Mouse (Mus musculus): ENCODE data around the gene Hk1.

Gene Hk1

DNA sequence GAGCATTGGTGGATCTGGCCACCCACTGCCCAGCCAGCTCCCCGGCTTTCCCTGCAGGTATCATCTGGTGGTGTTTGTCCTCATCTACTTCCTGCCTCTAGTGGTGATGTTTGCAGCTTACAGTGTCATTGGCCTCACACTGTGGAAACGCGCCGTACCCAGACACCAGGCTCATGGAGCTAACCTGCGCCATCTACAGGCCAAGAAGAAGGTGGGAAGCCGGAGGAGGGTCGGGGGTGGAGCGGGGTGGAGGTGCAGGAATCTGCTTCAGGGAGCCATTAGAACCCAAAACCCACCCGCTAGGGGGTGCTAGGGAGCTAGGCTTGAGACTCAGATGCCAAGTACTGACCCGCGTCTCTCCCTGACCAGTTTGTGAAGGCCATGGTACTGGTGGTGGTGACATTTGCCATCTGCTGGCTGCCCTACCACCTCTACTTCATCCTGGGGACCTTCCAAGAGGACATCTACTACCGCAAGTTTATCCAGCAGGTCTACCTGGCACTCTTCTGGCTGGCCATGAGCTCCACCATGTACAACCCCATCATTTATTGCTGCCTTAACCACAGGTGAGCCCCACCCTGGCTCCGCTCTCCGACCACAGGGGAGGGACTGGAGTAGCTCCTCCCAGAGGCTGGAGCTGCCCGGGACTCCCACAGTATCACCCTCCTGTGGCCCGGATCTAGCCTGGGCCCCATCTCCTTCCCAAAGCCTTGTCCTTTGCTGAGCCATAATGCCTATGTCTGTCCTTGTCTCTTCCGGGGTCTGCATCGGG lies 118.4 kb downstream of the Hk1 start:
- peak; percentile 63 for DNase-seq

DNA sequence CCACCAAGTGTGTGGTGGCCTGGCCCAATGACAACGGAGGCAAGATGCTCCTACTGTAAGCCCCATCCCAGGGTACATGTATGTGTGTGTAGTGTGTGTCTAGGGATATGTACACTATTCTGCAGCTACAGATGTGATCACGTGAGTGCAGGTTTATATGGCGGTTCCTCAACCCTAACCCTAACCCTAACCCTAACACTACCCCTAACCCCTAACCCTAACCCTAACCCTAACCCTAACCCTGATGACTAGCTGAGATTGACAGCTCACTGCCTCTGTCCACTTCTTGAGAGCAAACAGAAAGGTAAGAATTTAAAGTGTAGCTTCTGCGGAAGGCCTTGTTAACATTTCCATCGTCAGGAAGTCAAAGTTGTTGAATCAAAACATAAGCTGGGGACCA lies 121.4 kb downstream of the Hk1 start:
- DNase-seq = no peak

DNA sequence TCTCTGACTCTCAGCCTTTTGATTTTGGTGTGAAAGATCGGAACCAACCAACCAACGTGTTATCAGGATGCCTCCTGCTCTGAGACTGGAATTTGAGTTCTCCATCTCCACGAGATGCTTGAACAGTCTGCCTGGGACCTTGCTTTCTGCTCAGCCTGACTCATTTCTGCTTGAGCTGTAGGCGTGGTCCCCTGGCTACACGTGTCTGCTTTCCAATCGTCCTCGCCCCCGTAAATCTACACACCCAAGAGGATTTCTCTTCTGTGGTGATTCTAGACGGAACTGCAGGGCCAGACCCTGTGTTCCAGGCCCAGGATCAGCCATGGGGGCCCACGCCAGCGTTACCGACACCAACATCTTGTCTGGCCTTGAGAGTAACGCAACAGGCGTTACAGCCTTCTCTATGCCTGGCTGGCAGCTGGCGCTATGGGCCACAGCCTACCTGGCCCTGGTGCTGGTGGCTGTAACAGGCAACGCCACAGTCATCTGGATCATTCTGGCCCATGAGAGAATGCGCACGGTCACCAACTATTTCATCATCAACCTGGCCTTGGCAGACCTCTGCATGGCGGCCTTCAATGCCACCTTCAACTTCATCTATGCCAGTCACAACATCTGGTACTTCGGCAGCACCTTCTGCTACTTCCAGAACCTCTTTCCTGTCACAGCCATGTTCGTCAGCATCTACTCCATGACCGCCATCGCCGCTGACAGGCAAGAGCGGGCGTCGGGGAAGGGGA lies 127.0 kb downstream of the Hk1 start:
- no peak for DNase-seq

DNA sequence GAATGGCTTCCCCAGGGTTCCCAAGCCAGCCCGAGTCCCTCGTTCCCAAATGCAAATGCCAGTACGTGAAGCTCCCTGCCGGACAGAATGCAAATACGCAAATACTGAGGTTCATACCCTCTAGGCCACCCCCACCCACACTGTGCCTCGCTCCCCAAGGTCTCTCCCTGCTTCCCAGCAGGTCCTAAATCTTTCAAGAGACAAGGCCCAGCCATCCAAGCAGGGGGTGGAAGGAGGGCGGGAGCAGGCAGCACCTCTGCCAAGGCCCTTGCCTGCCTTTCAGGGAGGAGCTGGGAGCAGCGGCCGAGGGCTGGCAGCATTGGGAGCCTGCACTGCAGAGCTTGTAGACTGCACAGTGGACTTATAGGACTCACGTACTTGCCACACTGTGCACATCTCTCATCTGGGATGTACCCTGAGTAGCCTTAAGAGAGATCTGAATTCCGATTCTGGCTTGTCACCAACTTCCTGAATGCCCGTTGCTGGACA lies 127.7 kb downstream of the Hk1 start, which contains the start of gene Tacr2:
Tacr2 (plus strand) TSS at position 439 of the 489 bp plus-strand sequence.
- DNase-seq = no peak

DNA sequence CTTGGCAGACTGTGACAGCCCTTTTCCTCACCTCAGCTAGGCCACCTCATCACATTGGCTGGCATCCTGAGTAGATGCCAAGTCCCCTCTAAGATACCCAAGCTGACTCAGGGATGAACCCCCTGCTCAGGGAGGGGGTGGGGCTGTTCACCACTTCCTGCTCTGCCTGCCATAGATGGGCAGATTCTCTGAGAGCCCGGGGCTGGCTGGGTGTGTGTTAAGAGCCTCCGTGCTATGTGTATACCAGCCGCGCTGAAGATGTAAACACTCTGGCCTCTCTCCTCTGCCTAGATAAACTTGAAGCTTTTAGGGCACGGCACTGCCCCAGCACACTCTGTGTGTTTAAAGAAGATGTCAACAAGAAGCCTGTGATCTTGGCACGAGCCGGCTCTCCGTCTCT lies 131.9 kb downstream of the Hk1 start:
- no peak for DNase-seq

DNA sequence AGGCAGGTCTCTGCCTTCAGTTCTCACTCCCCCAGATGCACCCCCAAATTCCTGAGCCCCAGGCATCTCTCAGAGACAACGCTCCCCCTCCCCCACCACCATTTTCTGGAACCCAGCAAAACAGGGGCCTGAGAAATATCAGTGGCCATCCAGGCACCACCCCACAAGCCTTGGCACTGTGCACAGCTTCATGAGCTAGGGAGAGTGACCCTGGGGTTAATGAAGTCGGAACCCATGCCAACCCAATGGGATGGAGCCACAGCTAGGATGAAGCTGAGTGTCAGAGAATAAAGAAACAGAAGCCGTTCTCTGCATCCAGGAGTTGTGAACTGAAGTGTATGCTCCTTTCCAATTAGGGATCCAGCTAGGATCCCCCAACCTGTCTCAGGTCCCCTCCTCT lies 132.6 kb downstream of the Hk1 start:
- no peak for DNase-seq

DNA sequence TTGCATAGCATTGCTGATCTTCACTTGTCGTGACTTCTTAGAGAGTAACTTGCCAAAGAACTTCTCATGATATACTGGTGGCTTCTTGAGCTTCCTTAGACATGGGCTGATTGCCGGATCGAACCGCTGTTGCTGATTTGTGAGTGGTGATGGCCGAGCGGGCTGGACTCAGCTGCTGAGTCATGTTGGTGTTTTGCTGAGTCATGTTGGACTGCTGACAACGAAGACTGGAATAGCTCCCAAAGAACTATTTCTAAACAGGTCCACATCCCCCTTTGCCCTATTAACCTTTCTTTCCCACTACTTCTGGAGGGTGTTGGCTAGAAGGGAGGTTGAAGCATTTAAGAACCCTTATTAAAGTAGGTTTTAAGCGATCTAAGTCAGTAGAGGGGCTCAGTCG lies 135.6 kb downstream of the Hk1 start:
- no peak for DNase-seq

DNA sequence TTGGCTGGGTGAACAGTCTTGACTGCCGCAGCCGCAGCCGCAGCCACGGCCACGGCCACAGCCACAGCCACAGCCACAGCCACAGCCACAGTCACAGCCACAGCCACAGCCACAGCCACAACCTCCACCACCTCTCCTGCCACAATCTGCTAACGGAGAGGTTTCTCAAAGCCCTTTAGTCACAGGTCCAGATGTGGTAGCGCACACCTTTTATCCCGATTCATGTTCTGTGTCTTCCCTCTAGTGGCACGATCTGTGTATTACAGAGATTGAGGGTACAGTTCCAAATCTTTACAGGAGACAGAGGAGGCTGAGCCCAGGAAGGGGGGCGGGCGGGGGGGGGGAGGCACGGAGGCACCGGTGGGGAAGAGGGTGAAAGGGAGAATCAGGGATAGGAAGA lies 136.8 kb downstream of the Hk1 start:
- peak; percentile 43 for DNase-seq

DNA sequence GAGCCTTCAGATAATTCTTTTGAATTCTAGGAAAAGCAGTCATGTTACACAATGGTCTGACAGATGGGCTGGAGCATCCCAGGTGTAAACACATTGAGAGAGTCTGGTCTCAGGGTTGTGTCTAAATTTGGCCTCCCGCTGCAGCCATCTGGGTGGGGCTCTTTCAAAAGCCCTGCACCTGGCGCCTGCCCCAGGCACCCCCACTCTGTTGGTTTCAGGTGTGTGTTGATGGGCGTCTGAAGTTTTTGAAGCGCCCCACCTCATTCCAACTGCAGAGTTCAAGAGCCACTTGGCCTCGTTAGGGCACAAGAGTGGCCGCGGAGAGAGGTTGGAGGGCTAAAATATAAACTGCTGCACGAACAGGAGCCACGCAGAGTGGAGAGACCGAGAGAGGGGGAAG lies 137.3 kb downstream of the Hk1 start:
- DNase-seq = peak; percentile 12

DNA sequence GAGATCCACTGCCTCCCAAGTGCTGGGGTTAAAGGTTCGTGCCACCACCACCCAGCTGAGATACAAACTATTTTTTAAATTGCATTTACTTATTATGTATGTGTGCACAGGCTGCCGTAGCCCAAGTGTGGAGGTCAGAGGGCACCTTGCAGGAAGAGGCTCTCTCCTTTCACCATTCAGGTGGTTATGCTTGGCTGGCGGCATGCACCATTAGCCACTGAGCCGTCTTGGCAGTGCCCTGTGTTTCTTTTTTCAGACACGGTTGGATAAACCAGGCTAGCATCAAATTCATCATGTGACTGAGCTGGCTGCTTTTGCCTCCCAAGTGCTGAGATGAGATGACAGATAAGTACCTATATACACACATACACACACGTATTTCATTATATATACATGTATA lies 140.4 kb downstream of the Hk1 start:
- no peak for DNase-seq

DNA sequence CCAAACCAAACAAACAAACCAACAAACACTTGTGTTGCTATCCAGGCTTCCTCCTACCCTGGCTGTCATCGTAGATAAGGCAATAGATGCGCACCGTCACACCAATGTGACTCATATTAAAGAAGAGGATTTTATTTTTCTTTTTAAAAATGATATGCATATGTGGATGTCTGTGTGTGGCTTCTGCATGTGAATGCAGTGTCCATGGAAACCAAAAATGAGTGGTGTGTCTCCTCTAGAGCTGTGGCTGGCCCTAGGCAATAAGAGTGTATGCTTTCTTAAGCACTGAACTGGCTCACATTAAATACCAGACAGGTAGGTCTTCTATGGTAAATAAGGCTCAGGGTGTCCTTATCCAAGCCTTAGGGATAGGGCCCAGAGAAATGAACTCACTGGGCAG lies 141.0 kb downstream of the Hk1 start:
- DNase-seq = no peak

DNA sequence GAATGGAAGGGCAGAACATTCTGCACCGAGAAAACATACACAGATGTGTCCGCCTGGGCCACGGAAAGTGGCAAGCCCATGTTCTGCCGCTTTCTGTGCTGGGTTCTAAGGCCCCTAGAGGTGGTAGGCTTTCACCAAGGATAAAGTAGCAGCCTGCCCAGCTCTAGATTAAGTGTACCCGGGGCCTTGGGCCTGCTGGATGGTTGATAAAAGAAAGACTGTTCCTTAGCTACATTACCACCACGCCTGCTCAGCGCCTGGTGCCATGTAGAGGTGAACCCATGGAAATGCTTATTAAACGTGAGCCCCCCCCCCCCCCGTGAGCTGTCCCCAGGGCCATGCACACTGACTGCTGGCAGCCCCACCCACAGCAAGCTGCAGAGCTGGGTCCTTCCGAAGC lies 142.5 kb downstream of the Hk1 start:
- no peak for DNase-seq

DNA sequence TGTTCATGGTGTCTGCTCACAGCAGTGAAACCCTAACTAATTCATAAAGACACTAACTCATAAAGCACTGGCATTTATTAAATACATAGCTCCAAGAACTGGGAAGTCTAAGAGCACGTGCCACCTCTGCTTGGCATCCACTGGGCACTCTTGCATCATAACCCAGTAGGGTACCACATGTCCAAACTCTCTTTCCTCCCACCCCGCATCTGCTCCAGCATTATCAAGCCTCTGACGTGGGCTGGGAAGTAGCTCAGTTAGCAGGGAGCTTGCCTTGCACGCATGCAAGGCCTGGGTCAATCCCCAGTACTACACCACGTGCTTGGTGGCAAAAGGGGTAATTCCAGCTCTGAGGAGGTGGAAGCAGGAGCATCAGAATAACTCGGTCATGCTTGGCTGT lies 143.5 kb downstream of the Hk1 start:
- DNase-seq = peak; percentile 61

DNA sequence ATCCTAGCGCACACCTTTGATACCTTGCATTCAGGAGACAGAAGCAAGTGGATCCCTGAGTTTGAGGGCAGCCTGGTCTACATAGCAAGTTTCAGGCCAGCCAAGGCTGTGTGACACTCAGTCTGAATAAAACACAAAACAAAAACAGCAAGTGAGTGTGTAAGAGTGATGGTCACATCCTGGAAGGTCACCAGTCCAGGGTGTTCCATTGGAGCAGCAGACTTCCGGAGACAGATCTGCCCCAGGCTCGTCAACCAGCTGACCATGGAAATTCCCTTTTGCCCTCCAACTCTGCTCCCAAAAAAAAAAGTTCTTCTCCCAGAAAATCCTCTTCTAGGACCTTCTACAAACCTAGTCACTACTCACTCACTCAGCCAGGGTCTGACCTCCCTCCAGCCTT lies 147.9 kb downstream of the Hk1 start:
- DNase-seq = no peak

DNA sequence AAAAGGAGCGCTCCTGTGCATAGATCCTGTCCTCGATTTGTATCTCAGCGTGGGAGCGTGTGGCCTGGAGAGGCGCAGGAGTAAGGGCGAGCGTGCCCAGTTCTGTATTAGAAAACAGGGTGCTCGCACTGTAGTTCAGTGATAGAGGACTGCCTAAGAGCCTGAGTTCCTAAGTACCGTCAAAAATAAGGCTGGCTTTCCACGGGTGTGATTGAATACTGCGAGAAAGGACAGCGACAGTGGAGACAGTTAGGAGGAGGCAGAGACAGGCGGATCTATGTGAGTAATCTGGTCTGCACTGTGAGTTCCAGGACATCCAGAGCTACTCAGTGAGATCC lies 148.3 kb downstream of the Hk1 start:
- no peak for DNase-seq

DNA sequence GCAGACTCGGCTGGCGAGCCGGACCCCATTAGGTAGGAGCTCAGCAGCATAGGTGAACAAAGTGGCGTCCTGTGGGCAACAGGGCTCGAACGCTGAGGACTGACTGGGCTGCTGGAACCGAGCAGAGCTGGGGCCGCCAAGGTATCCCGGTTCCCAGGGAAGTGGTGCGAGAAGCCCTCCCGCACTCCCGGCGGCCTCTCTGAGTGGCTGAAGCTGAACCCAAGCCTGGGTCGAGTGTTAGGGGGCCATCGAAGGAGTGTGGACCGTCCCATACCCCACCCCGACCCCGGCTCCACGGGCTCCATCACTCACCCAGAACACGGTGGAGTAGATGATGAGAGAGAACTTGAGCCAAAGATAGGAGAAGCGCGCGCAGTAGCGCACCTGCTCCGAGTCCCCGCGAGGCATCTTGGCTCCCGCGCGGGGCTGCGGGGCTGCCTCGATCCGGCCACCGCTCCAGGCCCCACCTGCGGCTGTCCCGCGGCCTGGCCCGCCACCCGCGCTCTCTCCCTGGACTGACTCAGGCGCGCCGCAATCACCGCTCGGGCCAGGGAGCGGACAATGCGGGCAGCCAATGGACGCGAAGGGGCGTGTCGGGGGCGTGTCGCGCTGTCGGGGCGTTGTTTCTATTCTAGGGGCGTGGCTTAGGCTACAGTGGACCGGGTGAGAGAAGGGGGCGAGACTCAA lies 148.9 kb downstream of the Hk1 start, which contains the start of gene Tspan15:
Tspan15 (minus strand) TSS at position 544 of the 687 bp plus-strand sequence.
- DNase-seq = peak; percentile 88

DNA sequence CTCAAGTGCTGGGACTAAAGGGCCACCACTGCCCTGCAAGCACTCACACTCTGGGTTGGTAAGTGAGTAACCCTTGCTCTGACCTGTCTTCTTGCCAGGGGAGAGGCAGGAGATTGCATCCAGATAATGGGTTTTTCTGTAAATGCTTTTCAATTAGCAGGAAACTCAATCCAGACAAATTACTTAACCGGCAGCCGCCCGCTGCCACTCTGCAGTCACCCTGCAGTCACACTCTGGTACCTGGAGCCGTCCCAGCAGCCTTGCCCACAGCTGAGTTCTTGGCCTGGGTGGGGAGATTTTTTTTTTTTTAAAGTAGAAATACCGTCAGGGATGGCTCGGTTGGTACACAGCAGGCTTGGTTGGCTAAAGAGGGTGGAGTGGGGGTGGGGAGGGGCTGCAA lies 151.6 kb downstream of the Hk1 start:
- no peak for DNase-seq

DNA sequence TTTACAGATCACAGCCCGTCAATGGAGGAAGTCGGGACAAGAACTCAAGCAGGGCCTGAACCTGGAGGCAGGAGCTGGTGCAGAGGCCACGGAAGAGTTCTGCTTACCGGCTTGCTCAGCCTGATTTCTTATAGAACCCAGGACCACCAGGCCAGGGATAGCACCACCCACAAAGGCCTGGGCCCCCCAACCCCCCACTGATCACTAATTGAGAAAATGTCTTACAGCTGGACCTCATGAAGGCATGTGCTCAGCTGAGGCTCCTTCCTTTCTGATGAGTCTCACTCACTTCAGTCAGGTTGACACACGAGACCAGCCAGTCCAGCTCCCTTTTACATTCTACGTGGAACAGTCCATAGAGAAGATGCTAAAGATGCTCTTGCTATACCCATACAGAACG lies 153.9 kb downstream of the Hk1 start:
- no peak for DNase-seq

DNA sequence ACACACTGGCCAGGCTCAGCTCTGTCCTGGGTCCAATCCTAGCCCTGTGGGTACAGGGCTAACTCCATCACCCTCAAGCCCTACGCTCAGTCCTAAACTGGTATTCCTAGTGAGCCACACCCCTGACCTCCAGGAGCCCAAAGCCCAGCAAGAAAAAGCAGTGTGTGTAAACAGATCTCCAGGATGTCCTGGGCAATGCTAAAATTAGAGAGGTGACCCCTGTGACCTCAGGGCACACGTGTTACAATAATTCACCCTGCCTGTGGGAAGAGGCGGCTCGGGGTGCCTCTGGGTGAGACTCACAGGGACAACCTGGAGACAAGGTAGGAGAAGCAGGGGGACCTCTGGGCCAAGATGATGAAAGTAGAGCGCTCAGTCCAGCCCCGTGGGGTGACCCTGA lies 155.5 kb downstream of the Hk1 start:
- no peak for DNase-seq

DNA sequence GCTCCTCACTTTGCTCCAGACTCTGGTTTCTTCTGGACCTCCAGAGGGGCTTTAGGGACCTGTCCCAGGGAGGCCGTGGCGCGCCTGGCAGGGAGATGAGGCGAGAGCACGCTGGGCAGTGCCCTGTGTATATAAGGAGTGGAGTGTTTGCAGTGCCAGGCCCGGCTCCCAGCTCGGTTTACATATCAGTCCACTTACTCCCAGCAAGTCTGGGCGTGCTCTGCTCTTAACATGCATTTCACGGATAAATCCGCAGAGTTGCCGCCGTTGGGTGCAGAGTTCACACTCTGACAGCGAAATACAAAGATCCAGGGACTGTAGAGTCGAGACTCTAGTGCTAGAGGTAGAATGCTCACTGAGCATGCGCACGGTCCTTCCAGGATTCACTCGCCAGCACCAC lies 156.9 kb downstream of the Hk1 start:
- DNase-seq = no peak

DNA sequence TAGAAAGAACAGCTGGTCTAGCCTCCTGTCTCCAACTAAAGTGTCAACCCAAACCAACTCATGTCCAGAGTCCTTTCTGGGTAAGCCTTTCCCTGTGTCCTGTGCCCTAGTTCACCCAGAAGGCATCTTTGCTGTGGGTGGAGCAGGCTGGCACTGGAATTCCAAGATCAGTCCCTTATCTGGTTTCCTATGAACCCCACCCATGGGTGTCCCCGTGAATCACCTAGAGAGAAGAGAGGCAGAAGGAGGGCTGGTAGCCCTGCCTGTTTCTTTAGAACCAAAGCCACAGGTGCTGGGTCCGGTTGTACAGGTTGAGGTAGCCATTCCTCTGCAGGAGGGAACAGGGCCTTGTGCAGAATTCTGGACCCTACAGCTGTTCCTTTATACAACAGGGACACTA lies 158.1 kb downstream of the Hk1 start:
- no peak for DNase-seq

DNA sequence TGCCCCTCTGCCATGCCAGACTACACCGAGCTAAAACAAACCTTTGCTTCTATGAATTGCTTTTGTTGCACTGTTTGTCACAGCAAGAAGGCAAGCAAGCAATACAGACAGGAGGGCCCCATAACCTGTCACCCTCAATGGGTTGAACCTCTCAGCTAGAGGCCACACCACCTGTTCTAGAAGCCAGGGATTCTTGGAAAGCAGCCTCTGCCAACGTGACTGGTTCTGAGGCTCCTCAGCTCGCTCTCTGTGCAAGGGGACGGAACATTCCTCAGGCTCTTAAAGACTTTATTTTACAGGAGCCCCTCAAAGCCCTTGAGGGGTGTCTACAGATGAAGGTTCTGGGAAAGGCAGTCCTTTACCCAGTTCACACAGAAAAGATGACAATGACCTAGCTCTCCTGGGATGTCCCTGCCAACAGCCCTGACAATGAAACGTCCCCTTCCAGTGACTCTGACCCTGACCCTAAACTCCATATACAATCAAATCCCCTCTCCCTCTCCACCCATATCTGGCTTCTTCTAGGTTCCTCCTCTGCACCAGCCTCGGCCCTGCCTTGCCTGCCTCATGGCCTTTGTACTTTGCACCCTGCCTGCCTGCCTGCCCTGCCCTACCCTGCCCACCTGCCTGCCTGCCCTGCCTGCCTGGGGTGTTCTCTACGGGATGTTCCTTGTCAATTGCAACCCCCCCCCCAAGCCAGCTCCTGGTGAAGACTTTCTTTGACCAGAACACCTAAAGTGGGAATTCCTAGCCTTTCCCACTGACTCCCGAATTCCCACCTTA lies 158.8 kb downstream of the Hk1 start:
- DNase-seq = no peak

All from layer of hippocampus, adult 9-11 months (tissue).